Mouse (Mus musculus) neural tube, embryonic 11.5 days (tissue): Measurements from ENCODE around the gene Olfr552. TPM values are rescaled to one million over a fixed set of nuclear protein-coding genes. Genes with fewer than 3 reads are reported as not detected.
A peak's percentile ranks its signal among the peaks of the same experiment; 100 is the strongest.
"Not testable (repeated sequence)": the region's sequence is repeated elsewhere in the genome, so short reads cannot be mapped to it uniquely, and the experiment has no call there.

Experiments
- ATAC-seq: fragments of 200-750 bp; cut with Nextera tagmentation; 2 replicates; pipeline ENCODE4 v1.8.0; 2017; ENCODE audit warnings: moderate number of reproducible peaks, mild to moderate bottlenecking, moderate TSS enrichment, moderate library complexity; ENCODE audit not compliant: insufficient read depth, low FRiP score, low TSS enrichment
- DNase-seq: peaks from one replicate; pipeline ENCODE4 v3.0.0-alpha.2; 2015; ENCODE audit warnings: low spot score
- H3K27ac ChIP-seq: fragments of 300-500 bp; sonication (generic); 2 replicates; pipeline ENCODE4 v1.5.1; 2014; ENCODE audit warnings: low read depth, mild to moderate bottlenecking, low read length
- H3K27me3 ChIP-seq: fragments of 300-500 bp; sonication (generic); 2 replicates; pipeline ENCODE4 v1.6.1; 2014; ENCODE audit warnings: mild to moderate bottlenecking, low read length, mixed read lengths; ENCODE audit not compliant: control insufficient read depth, insufficient read depth
- H3K36me3 ChIP-seq: fragments of 300-500 bp; sonication (generic); 2 replicates; pipeline ENCODE4 v1.6.1; 2014; ENCODE audit warnings: mild to moderate bottlenecking, low read length, moderate library complexity, mixed read lengths; ENCODE audit not compliant: control insufficient read depth, insufficient read depth
- H3K4me1 ChIP-seq: fragments of 300-500 bp; sonication (generic); 2 replicates; pipeline ENCODE4 v1.6.1; 2014; ENCODE audit warnings: low read length, mixed read lengths; ENCODE audit not compliant: control insufficient read depth, insufficient read depth
- H3K4me2 ChIP-seq: fragments of 300-500 bp; sonication (generic); 2 replicates; pipeline ENCODE4 v1.6.1; 2014; ENCODE audit warnings: low read depth, mild to moderate bottlenecking, moderate library complexity
- H3K4me3 ChIP-seq: fragments of 300-500 bp; sonication (generic); 2 replicates; pipeline ENCODE4 v1.5.1; 2014; ENCODE audit warnings: low read depth, low read length
- H3K9ac ChIP-seq: fragments of 300-500 bp; sonication (generic); 2 replicates; pipeline ENCODE4 v1.6.1; 2014; ENCODE audit warnings: mild to moderate bottlenecking, low read length
- H3K9me3 ChIP-seq: fragments of 300-500 bp; sonication (generic); 2 replicates; pipeline ENCODE4 v1.6.1; 2016; ENCODE audit warnings: low read length; ENCODE audit not compliant: control insufficient read depth
- WGBS: fragments of 180-500 bp; shearing (Covaris S2); extraction: QIAGEN DNeasy Blood & Tissue Kit; methylation state at CpG from one replicate; pipeline ENCODE4 v1.1.7; 2014; 5-methylcytosine and 5-hydroxymethylcytosine counted together
- polyA plus RNA-seq: library from polyadenylated mRNA; unstranded; fragments of >200 nt; fragmentation: Nextera tagmentation; extraction: Ambion mirVana; gene quantifications from 2 replicates; pipeline ENCODE4 v1.2.1, GENCODE M21; 2014

Olfr552 gene
- polyA plus RNA-seq, 1 experiment from 2014 or later, result not detected

GRCm38 (mm10) chr7:102591786-102592185, 5.8 kb upstream of the Olfr552 start, which contains the start of gene Olfr551:
Olfr551 (minus strand) TSS chr7:102591886.
- Histone ChIP-seq H3K4me2 (no peak within 1 kb of the TSS), H3K9ac (no peak within 1 kb of the TSS), H3K9me3 (no peaks in the 10 kb centered on the region), H3K27me3 (no peaks in the 10 kb centered on the region), H3K4me3 (no peak within 1 kb of the TSS), H3K4me1 (no peaks in the 10 kb centered on the region), H3K36me3 (no peaks in the 10 kb centered on the region), H3K27ac (no peak within 1 kb of the TSS)
- DNase-seq (no peak), ATAC-seq (no peak)
- 93% methylated on average over 3 of the region's 3 CpGs for WGBS

GRCm38 (mm10) chr7:102618118-102618517, 20.5 kb downstream of the Olfr552 start, which contains the start of gene Olfr553:
Olfr553 (minus strand) TSS chr7:102618218.
- ATAC-seq, result no peak
- H3K36me3 ChIP-seq, result no peaks in the 10 kb centered on the region

GRCm38 (mm10) chr7:102619608-102620007, 22.0 kb downstream of the Olfr552 start:
- Histone ChIP-seq H3K9ac (no peak overlapping the region), H3K36me3 (no peaks in the 10 kb centered on the region), H3K27me3 (no peaks in the 10 kb centered on the region), H3K4me2 (no peak overlapping the region), H3K4me3 (no peak overlapping the region), H3K4me1 (no peaks in the 10 kb centered on the region), H3K27ac (no peak overlapping the region), H3K9me3 (no peaks in the 10 kb centered on the region)
- WGBS, result 73% methylated on average over 5 of the region's 5 CpGs
- ATAC-seq (no peak), DNase-seq (peak; percentile 19)

More at GRCm38 (mm10) chr7:102618118-102618517, 20.5 kb downstream of the Olfr552 start, which contains the start of gene Olfr553:
- H3K9ac ChIP-seq, result no peak within 1 kb of the TSS
- H3K4me1 ChIP-seq, result no peaks in the 10 kb centered on the region
- no peak within 1 kb of the TSS for H3K4me3 ChIP-seq
- no peaks in the 10 kb centered on the region for H3K9me3 ChIP-seq
- no peak for DNase-seq
- no peak within 1 kb of the TSS for H3K27ac ChIP-seq
- no peaks in the 10 kb centered on the region for H3K27me3 ChIP-seq
- H3K4me2 ChIP-seq, result no peak within 1 kb of the TSS

GRCm38 (mm10) chr7:102620368-102620767, 22.8 kb downstream of the Olfr552 start:
- not testable (repeated sequence) for H3K27me3 ChIP-seq, H3K9ac ChIP-seq, H3K27ac ChIP-seq, H3K9me3 ChIP-seq, H3K4me1 ChIP-seq, H3K4me2 ChIP-seq, ATAC-seq, H3K4me3 ChIP-seq, DNase-seq, H3K36me3 ChIP-seq
- 87% methylated on average over 15 of the region's 19 CpGs for WGBS

- H3K27ac ChIP-seq, result no peak overlapping the region
These were observed 39.1 kb downstream of the Olfr552 start for GRCm38 (mm10) chr7:102636665-102637064.

DNA sequence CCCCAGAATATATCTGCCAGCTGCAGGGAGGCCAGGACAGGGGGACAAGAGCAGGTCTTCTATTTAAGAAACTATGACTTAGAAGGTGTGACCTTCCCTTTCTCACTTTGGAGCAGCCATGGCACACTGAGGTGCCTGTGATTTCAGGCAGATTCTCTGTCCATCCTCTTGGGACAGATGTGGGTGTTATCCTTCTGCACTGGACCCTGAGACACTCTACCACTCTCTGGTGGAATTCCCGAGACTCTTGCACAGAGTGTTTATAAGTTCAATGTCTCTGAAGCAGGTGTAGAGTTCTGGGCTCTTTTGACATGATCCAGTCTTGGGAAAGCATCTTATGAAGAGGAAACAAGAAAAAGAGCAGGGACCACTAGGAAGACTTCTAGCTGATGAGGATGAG, 40.6 kb downstream of the Olfr552 start, which contains the start of gene Olfr554:
Olfr554 (plus strand) TSS at position 301 of the 400 bp plus-strand sequence.
- DNase-seq (no peak), ATAC-seq (no peak)
- no peaks in the 10 kb centered on the region for H3K4me1 ChIP-seq
- H3K9me3 ChIP-seq, result no peaks in the 10 kb centered on the region
- no peak within 1 kb of the TSS for H3K4me2 ChIP-seq
- no peak within 1 kb of the TSS for H3K9ac ChIP-seq
- no peaks in the 10 kb centered on the region for H3K36me3 ChIP-seq
- 80% methylated on average over 1 of the region's 1 CpGs for whole genome bisulfite sequencing
- no peaks in the 10 kb centered on the region for H3K27me3 ChIP-seq
- H3K4me3 ChIP-seq, result no peak within 1 kb of the TSS
- H3K27ac ChIP-seq, result no peak within 1 kb of the TSS

More at GRCm38 (mm10) chr7:102636665-102637064, 39.1 kb downstream of the Olfr552 start:
- H3K9ac ChIP-seq, result no peak overlapping the region
- H3K4me3 ChIP-seq, result no peak overlapping the region
- H3K36me3 ChIP-seq, result no peaks in the 10 kb centered on the region
- ATAC-seq, result no peak
- no peak for DNase-seq
- no peaks in the 10 kb centered on the region for H3K27me3 ChIP-seq
- 32% methylated on average over 3 of the region's 3 CpGs for WGBS
- H3K4me1 ChIP-seq, result no peaks in the 10 kb centered on the region
- no peak overlapping the region for H3K4me2 ChIP-seq
- H3K9me3 ChIP-seq, result no peaks in the 10 kb centered on the region

DNA sequence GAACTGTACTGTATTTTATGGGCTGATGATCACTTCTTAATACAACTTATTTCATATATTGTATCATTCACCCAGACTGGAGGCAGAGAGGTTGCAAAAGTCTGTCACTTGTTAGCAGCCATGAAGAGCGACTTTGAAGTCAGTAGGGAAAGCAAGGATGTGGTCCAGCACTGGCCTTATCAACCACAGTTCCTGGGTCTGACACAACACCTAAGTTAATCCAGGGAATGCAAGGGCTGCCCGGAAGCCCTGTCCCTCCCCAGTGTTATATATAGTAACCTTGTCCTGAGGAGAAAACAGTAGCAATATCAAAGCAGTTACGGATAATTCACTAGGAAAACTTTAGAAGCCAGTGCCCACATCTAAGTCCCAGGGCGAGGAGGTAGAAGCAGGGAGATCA, 47.4 kb downstream of the Olfr552 start:
- H3K9me3 ChIP-seq, H3K36me3 ChIP-seq, H3K4me1 ChIP-seq, H3K9ac ChIP-seq, H3K27me3 ChIP-seq, H3K27ac ChIP-seq, H3K4me2 ChIP-seq, H3K4me3 ChIP-seq, DNase-seq, ATAC-seq: not testable (repeated sequence)
- 87% methylated on average over 3 of the region's 4 CpGs for WGBS

Other genes starting within 250 kb of the Olfr552 start
- 203 and 211 TPM in 2 replicates for gene Rrm1, start 156.1 kb upstream of the Olfr552 start, polyA plus RNA-seq
- 0.31 TPM in 1 of 2 replicates, not detected in the other for gene Olfr543, start 116.1 kb upstream of the Olfr552 start, polyA plus RNA-seq
- 0.07 and 0.16 TPM in 2 replicates for gene Olfr544, start 109.5 kb upstream of the Olfr552 start, polyA plus RNA-seq
- gene Olfr545, start 98.2 kb upstream of the Olfr552 start, polyA plus RNA-seq, result 0.08 TPM in 1 of 2 replicates, not detected in the other
- gene Olfr547, start 63.0 kb upstream of the Olfr552 start, polyA plus RNA-seq, result not detected in 2 replicates
- not detected in 2 replicates for gene Olfr548-ps1, start 56.9 kb upstream of the Olfr552 start, polyA plus RNA-seq
- not detected in 2 replicates for gene Olfr549, start 47.9 kb upstream of the Olfr552 start, polyA plus RNA-seq
- 0.13 and 0.14 TPM in 2 replicates for gene Trim21, start 32.3 kb upstream of the Olfr552 start, polyA plus RNA-seq
- gene Olfr550, start 26.3 kb upstream of the Olfr552 start, polyA plus RNA-seq, result not detected in 2 replicates
- not detected in 2 replicates for gene Olfr551, start 5.9 kb upstream of the Olfr552 start, polyA plus RNA-seq
- gene Olfr553, start 20.4 kb downstream of the Olfr552 start, polyA plus RNA-seq, result not detected in 2 replicates
- gene Olfr554, start 40.7 kb downstream of the Olfr552 start, polyA plus RNA-seq, result not detected in 2 replicates
- not detected in 2 replicates for gene Olfr555, start 61.1 kb downstream of the Olfr552 start, polyA plus RNA-seq
- not detected in 2 replicates for gene Olfr556, start 67.1 kb downstream of the Olfr552 start, polyA plus RNA-seq
- 10.2 and 11.2 TPM in 2 replicates for gene Trim68, start 89.6 kb downstream of the Olfr552 start, polyA plus RNA-seq
- not detected in 2 replicates for gene Olfr557, start 98.1 kb downstream of the Olfr552 start, polyA plus RNA-seq
- 0.53 and 0.55 TPM in 2 replicates for gene Olfr558, start 104.4 kb downstream of the Olfr552 start, polyA plus RNA-seq
- not detected in 2 replicates for gene Olfr33, start 121.3 kb downstream of the Olfr552 start, polyA plus RNA-seq
- gene Olfr559, start 129.7 kb downstream of the Olfr552 start, polyA plus RNA-seq, result not detected in 2 replicates
- not detected in 2 replicates for gene Olfr560, start 161.6 kb downstream of the Olfr552 start, polyA plus RNA-seq
- gene Olfr78, start 161.7 kb downstream of the Olfr552 start, polyA plus RNA-seq, result not detected in 2 replicates
- gene Olfr561, start 173.5 kb downstream of the Olfr552 start, polyA plus RNA-seq, result not detected in 2 replicates
- gene Olfr564, start 205.7 kb downstream of the Olfr552 start, polyA plus RNA-seq, result not detected in 2 replicates